Mouse (Mus musculus) cerebral cortex, adult 2 months (tissue): ENCODE measurements around the gene Hoxb4.

Experiments used
- WGBS: fragments of 180-500 bp; shearing (Covaris S2); methylation state at CpG from one replicate; pipeline ENCODE4 v1.1.7; 2018; 5-methylcytosine and 5-hydroxymethylcytosine counted together

Gene Hoxb4

GRCm38 (mm10) chr11:96349491-96350340 is 31.6 kb downstream of the Hoxb4 start:
- 27% methylated on average over 14 of the region's 14 CpGs for WGBS

GRCm38 (mm10) chr11:96350341-96350624 is 32.2 kb downstream of the Hoxb4 start, which contains the start of gene Hoxb2:
TSS of gene Hoxb2 (plus strand) at chr11:96350525.
- WGBS, result 39% methylated on average over 2 of the region's 2 CpGs

- 55% methylated on average over 2 of the region's 2 CpGs for WGBS
Observed at GRCm38 (mm10) chr11:96350791-96351190, 32.7 kb downstream of the Hoxb4 start.

- WGBS, result 20% methylated on average over 11 of the region's 11 CpGs
Observed at GRCm38 (mm10) chr11:96351312-96351711, 33.2 kb downstream of the Hoxb4 start.

GRCm38 (mm10) chr11:96351831-96352230 is 33.8 kb downstream of the Hoxb4 start:
- WGBS, result 6% methylated on average over 20 of the region's 22 CpGs

- 2% methylated on average over 75 of the region's 75 CpGs for WGBS
Observed at GRCm38 (mm10) chr11:96352691-96353521, 34.8 kb downstream of the Hoxb4 start.

- WGBS, result 2% methylated on average over 14 of the region's 14 CpGs
Observed at GRCm38 (mm10) chr11:96353522-96353841, 35.4 kb downstream of the Hoxb4 start.

- WGBS, result 9% methylated on average over 8 of the region's 8 CpGs
Observed at GRCm38 (mm10) chr11:96353939-96354338, 35.9 kb downstream of the Hoxb4 start.

GRCm38 (mm10) chr11:96354376-96354775 is 36.3 kb downstream of the Hoxb4 start:
- 3% methylated on average over 25 of the region's 25 CpGs for WGBS

- WGBS, result 6% methylated on average over 9 of the region's 9 CpGs
Observed at GRCm38 (mm10) chr11:96354801-96355311, 36.8 kb downstream of the Hoxb4 start.

GRCm38 (mm10) chr11:96363807-96364206 is 45.7 kb downstream of the Hoxb4 start:
- WGBS, result 15% methylated on average over 5 of the region's 5 CpGs

GRCm38 (mm10) chr11:96365441-96366091 is 47.5 kb downstream of the Hoxb4 start, which contains the start of gene Hoxb1:
TSS of gene Hoxb1 (plus strand) at chr11:96365752.
- WGBS, result 2% methylated on average over 26 of the region's 26 CpGs

GRCm38 (mm10) chr11:96366092-96367041 is 48.3 kb downstream of the Hoxb4 start:
- 3% methylated on average over 47 of the region's 47 CpGs for WGBS

GRCm38 (mm10) chr11:96367141-96367540 is 49.1 kb downstream of the Hoxb4 start:
- 18% methylated on average over 6 of the region's 6 CpGs for WGBS

- WGBS, result 32% methylated on average over 5 of the region's 5 CpGs
Observed at GRCm38 (mm10) chr11:96368686-96369085, 50.6 kb downstream of the Hoxb4 start.

GRCm38 (mm10) chr11:96369140-96369539 is 51.1 kb downstream of the Hoxb4 start:
- WGBS, result 39% methylated on average over 7 of the region's 7 CpGs
